Mouse (Mus musculus) liver, embryonic 14.5 days (tissue): ENCODE results near the gene Amdhd2.

Experiments used
- CTCF ChIP-seq: IDR thresholded peaks from 2 replicates; pipeline ENCODE4 v1.5.1; 2016; ENCODE audit warnings: antibody characterized with exemption, low read depth, control low read depth
- EP300 ChIP-seq: IDR thresholded peaks from 2 replicates; pipeline ENCODE4 v1.6.1; 2016; ENCODE audit warnings: antibody characterized with exemption, low read depth

GRCm38 (mm10) chr17:24203068-24203467 is 39.5 kb upstream of the Amdhd2 start:
- TF ChIP-seq CTCF: no peak
- peak; percentile 79 for TF ChIP-seq EP300
